Mouse (Mus musculus): ENCODE data around the gene Fer1l4. TPM values are rescaled to one million over a fixed set of nuclear protein-coding genes. Genes with fewer than 3 reads are reported as not detected.

Fer1l4 gene
- total RNA-seq, 2 experiments from 2014 or later = not detected

- ATAC-seq (ENCODE audit: poor library complexity, severe bottlenecking) = no peak
These were observed 34.6 kb downstream of the Fer1l4 start for GRCm38 (mm10) chr2:156018106-156018505.

GRCm38 (mm10) chr2:156007888-156008532, 44.7 kb downstream of the Fer1l4 start, which contains the start of the genes 6430550D23Rik and Ergic3:
Gene 6430550D23Rik (minus strand): TSS chr2:156007977.
Gene Ergic3 (plus strand): TSS chr2:156008045.
- peak; percentile 99 for ATAC-seq (ENCODE audit: poor library complexity, severe bottlenecking)

GRCm38 (mm10) chr2:156005393-156005792, 47.4 kb downstream of the Fer1l4 start:
- ATAC-seq (ENCODE audit: poor library complexity, severe bottlenecking) = no peak

GRCm38 (mm10) chr2:155991863-155992321, 60.9 kb downstream of the Fer1l4 start:
- no peak for ATAC-seq (ENCODE audit: poor library complexity, severe bottlenecking)

- no peak for ATAC-seq (ENCODE audit: poor library complexity, severe bottlenecking)
These were observed 61.6 kb downstream of the Fer1l4 start for GRCm38 (mm10) chr2:155991151-155991550.

- ATAC-seq (ENCODE audit: poor library complexity, severe bottlenecking) = no peak
These were observed 63.7 kb downstream of the Fer1l4 start for GRCm38 (mm10) chr2:155989085-155989484.

GRCm38 (mm10) chr2:155987131-155987530, 65.6 kb downstream of the Fer1l4 start:
- ATAC-seq (ENCODE audit: poor library complexity, severe bottlenecking) = no peak

GRCm38 (mm10) chr2:155985776-155986175, 67.0 kb downstream of the Fer1l4 start:
- ATAC-seq (ENCODE audit: poor library complexity, severe bottlenecking) = no peak

GRCm38 (mm10) chr2:155979328-155979991, 73.3 kb downstream of the Fer1l4 start:
- peak; percentile 98 for ATAC-seq (ENCODE audit: poor library complexity, severe bottlenecking)

- no peak for ATAC-seq (ENCODE audit: poor library complexity, severe bottlenecking)
These were observed 78.5 kb downstream of the Fer1l4 start for GRCm38 (mm10) chr2:155974087-155974731.

GRCm38 (mm10) chr2:155973348-155973747, 79.4 kb downstream of the Fer1l4 start:
- no peak for ATAC-seq (ENCODE audit: poor library complexity, severe bottlenecking)

Other genes starting within 250 kb of the Fer1l4 start
- 14.4 and 17.5 TPM in 2 replicates for gene BC029722, start 233.5 kb downstream of the Fer1l4 start, total RNA-seq (2015)
- gene BC029722, start 233.5 kb downstream of the Fer1l4 start, total RNA-seq (2017) = 12.5 and 14.9 TPM in 2 replicates
- gene Eif6, start 226.0 kb downstream of the Fer1l4 start, total RNA-seq (2015) = 154 and 164 TPM in 2 replicates
- gene Eif6, start 226.0 kb downstream of the Fer1l4 start, total RNA-seq (2017) = 31.6 and 60.8 TPM in 2 replicates
- gene Fam83c, start 218.1 kb downstream of the Fer1l4 start, total RNA-seq (2015) = not detected in 2 replicates
- not detected in 2 replicates for gene Fam83c, start 218.1 kb downstream of the Fer1l4 start, total RNA-seq (2017)
- gene Uqcc1, start 122.6 kb downstream of the Fer1l4 start, total RNA-seq (2015) = 17.4 and 28.7 TPM in 2 replicates
- 38.4 and 49.2 TPM in 2 replicates for gene Uqcc1, start 122.6 kb downstream of the Fer1l4 start, total RNA-seq (2017)
- gene Gm15557, start 112.2 kb downstream of the Fer1l4 start, total RNA-seq (2015) = not detected in 2 replicates
- gene Gm15557, start 112.2 kb downstream of the Fer1l4 start, total RNA-seq (2017) = not detected in 2 replicates
- not detected in 2 replicates for gene Gdf5, start 107.6 kb downstream of the Fer1l4 start, total RNA-seq (2015)
- not detected in 2 replicates for gene Gdf5, start 107.6 kb downstream of the Fer1l4 start, total RNA-seq (2017)
- 8.9 and 14.5 TPM in 2 replicates for gene Cep250, start 96.5 kb downstream of the Fer1l4 start, total RNA-seq (2015)
- gene Cep250, start 96.5 kb downstream of the Fer1l4 start, total RNA-seq (2017) = 37.9 and 38.1 TPM in 2 replicates
- gene 6430550D23Rik, start 45.0 kb downstream of the Fer1l4 start, total RNA-seq (2015) = 0.20 and 0.57 TPM in 2 replicates
- 0.11 and 0.81 TPM in 2 replicates for gene 6430550D23Rik, start 45.0 kb downstream of the Fer1l4 start, total RNA-seq (2017)
- 175 and 193 TPM in 2 replicates for gene Ergic3, start 44.9 kb downstream of the Fer1l4 start, total RNA-seq (2015)
- gene Ergic3, start 44.9 kb downstream of the Fer1l4 start, total RNA-seq (2017) = 35.9 and 54.6 TPM in 2 replicates
- gene Spag4, start 12.2 kb upstream of the Fer1l4 start, total RNA-seq (2015) = 0.30 and 0.31 TPM in 2 replicates
- 0.07 and 2.1 TPM in 2 replicates for gene Spag4, start 12.2 kb upstream of the Fer1l4 start, total RNA-seq (2017)
- 56.5 and 58.3 TPM in 2 replicates for gene Cpne1, start 59.0 kb upstream of the Fer1l4 start, total RNA-seq (2015)
- gene Cpne1, start 59.0 kb upstream of the Fer1l4 start, total RNA-seq (2017) = 30.2 and 31.1 TPM in 2 replicates
- gene Rbm12, start 59.0 kb upstream of the Fer1l4 start, total RNA-seq (2015) = 23.9 and 34.5 TPM in 2 replicates
- gene Rbm12, start 59.0 kb upstream of the Fer1l4 start, total RNA-seq (2017) = 31.8 and 39.9 TPM in 2 replicates
- gene Gm28036, start 74.1 kb upstream of the Fer1l4 start, total RNA-seq (2015) = 0.38 and 6.3 TPM in 2 replicates
- 25.2 and 25.8 TPM in 2 replicates for gene Gm28036, start 74.1 kb upstream of the Fer1l4 start, total RNA-seq (2017)
- gene Romo1, start 91.1 kb upstream of the Fer1l4 start, total RNA-seq (2015) = 53.8 and 63.6 TPM in 2 replicates
- gene Romo1, start 91.1 kb upstream of the Fer1l4 start, total RNA-seq (2017) = 10.0 and 11.0 TPM in 2 replicates
- 32.8 and 37.4 TPM in 2 replicates for gene Nfs1, start 91.2 kb upstream of the Fer1l4 start, total RNA-seq (2015)
- gene Nfs1, start 91.2 kb upstream of the Fer1l4 start, total RNA-seq (2017) = 21.3 and 22.0 TPM in 2 replicates
- gene Rbm39, start 127.3 kb upstream of the Fer1l4 start, total RNA-seq (2015) = 443 and 462 TPM in 2 replicates
- 508 and 552 TPM in 2 replicates for gene Rbm39, start 127.3 kb upstream of the Fer1l4 start, total RNA-seq (2017)
- 25.9 and 34.6 TPM in 2 replicates for gene Phf20, start 143.5 kb upstream of the Fer1l4 start, total RNA-seq (2015)
- gene Phf20, start 143.5 kb upstream of the Fer1l4 start, total RNA-seq (2017) = 27.1 and 55.5 TPM in 2 replicates